Mouse (Mus musculus) adipose tissue, adult 10 weeks (tissue): ENCODE data around the gene Stmnd1. TPM values are rescaled to one million over a fixed set of nuclear protein-coding genes. Genes with fewer than 3 reads are reported as not detected.

ENCODE experiments used
- polyA plus RNA-seq: library from polyadenylated mRNA; stranded (reverse); fragments of 350-450 nt; fragmentation: Illumina TruSeq; extraction: RNeasy Lipid Tissue Mini Kit (QIAGEN cat#74804); gene quantifications from one replicate; pipeline ENCODE4 v1.2.3, GENCODE M21; 2014; ENCODE audit warnings: low read depth, low replicate concordance

Gene Stmnd1
- 1.6 TPM for polyA plus RNA-seq

GRCm38 (mm10) chr13:46273453-46274110 lies at the start of gene Stmnd1:
Gene Stmnd1, plus strand, starts transcription at chr13:46273721.

Other genes starting within 250 kb of the Stmnd1 start
- gene Rbm24, start 144.7 kb downstream of the Stmnd1 start, polyA plus RNA-seq: 7.4 TPM
- gene Cap2, start 228.1 kb downstream of the Stmnd1 start, polyA plus RNA-seq: 6.9 TPM